Mouse (Mus musculus): ENCODE data around the gene Nr2c1.

Gene Nr2c1

GRCm38 (mm10) chr10:94147756-94148531, at the start of gene Nr2c1:
TSS of gene Nr2c1 (plus strand) at chr10:94148023.
- in situ Hi-C loops (cut with MboI, MseI): no loop called here

- in situ Hi-C loops (cut with MboI, MseI): no loop called here
These were observed 49.7 kb upstream of the Nr2c1 start for GRCm38 (mm10) chr10:94098100-94098499.

GRCm38 (mm10) chr10:94105498-94105897, 42.3 kb upstream of the Nr2c1 start:
- in situ Hi-C loops (cut with MboI, MseI): no loop called here

- in situ Hi-C loops (cut with MboI, MseI): no loop called here
These were observed 40.7 kb upstream of the Nr2c1 start for GRCm38 (mm10) chr10:94107168-94107567.

GRCm38 (mm10) chr10:94107607-94108006, 40.2 kb upstream of the Nr2c1 start:
- in situ Hi-C loops (cut with MboI, MseI): no loop called here

- in situ Hi-C loops (cut with MboI, MseI): no loop called here
These were observed 39.0 kb upstream of the Nr2c1 start for GRCm38 (mm10) chr10:94108791-94109190.

- in situ Hi-C loops (cut with MboI, MseI): loop anchor here (5.0 kb wide), 1 partner anchor 294 kb away; no protein-coding TSS in a partner anchor
These were observed 36.7 kb upstream of the Nr2c1 start for GRCm38 (mm10) chr10:94110834-94111754.

- in situ Hi-C loops (cut with MboI, MseI): loop anchor here (5.0 kb wide), 1 partner anchor 295 kb away; no protein-coding TSS in a partner anchor
These were observed 35.6 kb upstream of the Nr2c1 start for GRCm38 (mm10) chr10:94112207-94112606.

- in situ Hi-C loops (cut with MboI, MseI): loop anchor here (5.0 kb wide), 1 partner anchor 104 kb away; no protein-coding TSS in a partner anchor
These were observed 31.8 kb upstream of the Nr2c1 start for GRCm38 (mm10) chr10:94115893-94116599.

- in situ Hi-C loops (cut with MboI, MseI): loop anchor here (5.0 kb wide), 1 partner anchor 105 kb away; no protein-coding TSS in a partner anchor
These were observed 31.0 kb upstream of the Nr2c1 start for GRCm38 (mm10) chr10:94116781-94117340.

- in situ Hi-C loops (cut with MboI, MseI): loop anchor here (5.0 kb wide), 1 partner anchor 106 kb away; no protein-coding TSS in a partner anchor
These were observed 29.9 kb upstream of the Nr2c1 start for GRCm38 (mm10) chr10:94117916-94118315.

GRCm38 (mm10) chr10:94118993-94119392, 28.8 kb upstream of the Nr2c1 start:
- in situ Hi-C loops (cut with MboI, MseI): loop anchor here (5.0 kb wide), 1 partner anchor 107 kb away; no protein-coding TSS in a partner anchor

GRCm38 (mm10) chr10:94120676-94121075, 27.1 kb upstream of the Nr2c1 start:
- in situ Hi-C loops (cut with MboI, MseI): no loop called here

- in situ Hi-C loops (cut with MboI, MseI): no loop called here
These were observed 25.2 kb upstream of the Nr2c1 start for GRCm38 (mm10) chr10:94122595-94122994.

- in situ Hi-C loops (cut with MboI, MseI): no loop called here
These were observed 24.2 kb upstream of the Nr2c1 start for GRCm38 (mm10) chr10:94123581-94123980.

- in situ Hi-C loops (cut with MboI, MseI): no loop called here
These were observed 23.4 kb upstream of the Nr2c1 start for GRCm38 (mm10) chr10:94124376-94124775.

GRCm38 (mm10) chr10:94129680-94130119, 18.1 kb upstream of the Nr2c1 start:
- in situ Hi-C loops (cut with MboI, MseI): no loop called here

GRCm38 (mm10) chr10:94133081-94133480, 14.7 kb upstream of the Nr2c1 start:
- in situ Hi-C loops (cut with MboI, MseI): no loop called here

- in situ Hi-C loops (cut with MboI, MseI): no loop called here
These were observed 14.1 kb upstream of the Nr2c1 start for GRCm38 (mm10) chr10:94133674-94134073.

GRCm38 (mm10) chr10:94134535-94135390, 13.1 kb upstream of the Nr2c1 start:
- in situ Hi-C loops (cut with MboI, MseI): no loop called here

All from T-helper 2 cell (primary cell).